Mouse (Mus musculus) forebrain, embryonic 14.5 days (tissue): ENCODE measurements around the gene Pla2g5. TPM values are rescaled to one million over a fixed set of nuclear protein-coding genes. Genes with fewer than 3 reads are reported as not detected.

Experiments
- ATAC-seq: fragments of 200-750 bp; cut with Nextera tagmentation; 2 replicates; pipeline ENCODE4 v1.8.0; 2017; ENCODE audit warnings: mild to moderate bottlenecking, moderate library complexity
- DNase-seq: peaks from one replicate; pipeline ENCODE4 v3.0.0-alpha.2; 2015; ENCODE audit warnings: low spot score
- H3K27ac ChIP-seq: fragments of 300-500 bp; sonication (generic); 2 replicates; pipeline ENCODE4 v1.5.1; 2014; ENCODE audit warnings: low read depth, mild to moderate bottlenecking, control low read depth, low read length, moderate library complexity
- H3K27me3 ChIP-seq: fragments of 300-500 bp; sonication (generic); replicated peaks from 2 replicates; pipeline ENCODE4 v1.6.1; 2014; ENCODE audit warnings: low read length, control low read depth, mixed read lengths; ENCODE audit not compliant: control insufficient read depth, insufficient read depth
- H3K36me3 ChIP-seq: fragments of 300-500 bp; sonication (generic); 2 replicates; pipeline ENCODE4 v1.6.1; 2014; ENCODE audit warnings: low read length, control low read depth; ENCODE audit not compliant: control insufficient read depth, insufficient read depth
- H3K4me1 ChIP-seq: fragments of 300-500 bp; sonication (generic); 2 replicates; pipeline ENCODE4 v1.6.1; 2014; ENCODE audit warnings: antibody characterized with exemption, low read length, control low read depth; ENCODE audit not compliant: control insufficient read depth, insufficient read depth
- H3K4me2 ChIP-seq: fragments of 300-500 bp; sonication (generic); 2 replicates; pipeline ENCODE4 v1.6.1; 2014; ENCODE audit warnings: mild to moderate bottlenecking, control low read depth, low read length
- H3K4me3 ChIP-seq: fragments of 300-500 bp; sonication (generic); 2 replicates; pipeline ENCODE4 v1.5.1; 2014; ENCODE audit warnings: low read depth, low read length, control low read depth
- H3K9ac ChIP-seq: fragments of 300-500 bp; sonication (generic); 2 replicates; pipeline ENCODE4 v1.6.1; 2014; ENCODE audit warnings: mild to moderate bottlenecking, low read length, control low read depth, moderate library complexity
- H3K9me3 ChIP-seq: fragments of 300-500 bp; sonication (generic); replicated peaks from 2 replicates; pipeline ENCODE4 v1.6.1; 2016; ENCODE audit warnings: low read length, control low read depth, mixed read lengths; ENCODE audit not compliant: control insufficient read depth
- WGBS: fragments of 180-500 bp; shearing (Covaris S2); extraction: QIAGEN DNeasy Blood & Tissue Kit; methylation state at CpG from one replicate; pipeline ENCODE4 v1.1.7; 2014; 5-methylcytosine and 5-hydroxymethylcytosine counted together
- polyA plus RNA-seq: library from polyadenylated mRNA; unstranded; fragments of >200 nt; fragmentation: Nextera tagmentation; extraction: Ambion mirVana; gene quantifications from 2 replicates; pipeline ENCODE4 v1.2.1, GENCODE M21; 2014

Pla2g5 gene
- polyA plus RNA-seq, 1 experiment from 2014 or later: 0.67 TPM

DNA sequence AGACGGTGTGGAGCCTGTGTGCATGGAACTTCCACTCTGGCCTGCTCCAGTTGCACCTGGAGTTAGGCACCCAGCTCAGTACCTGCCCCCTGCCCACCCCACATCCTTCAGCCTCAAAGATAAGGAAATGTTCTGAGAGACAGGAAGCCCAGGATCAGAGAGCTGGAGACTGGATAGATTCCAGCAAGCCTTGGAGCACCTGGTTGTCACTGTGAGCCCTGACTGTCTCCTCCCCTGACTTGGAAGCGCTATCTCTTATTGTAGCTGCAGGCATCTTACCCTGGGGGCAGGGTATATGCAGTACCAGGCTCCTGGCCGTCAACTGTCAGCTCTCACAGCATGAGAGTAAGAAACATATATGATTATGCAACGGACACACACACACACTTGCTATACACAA is 107.8 kb downstream of the Pla2g5 start:
- Histone ChIP-seq H3K27ac (no peak overlapping the region), H3K4me3 (no peak overlapping the region), H3K9ac (no peak overlapping the region), H3K36me3 (no peaks in the 10 kb centered on the region), H3K27me3 (no peaks in the 10 kb centered on the region), H3K4me2 (no peak overlapping the region), H3K9me3 (no peaks in the 10 kb centered on the region), H3K4me1 (no peaks in the 10 kb centered on the region)
- ATAC-seq: no peak
- WGBS: 69% methylated on average over 4 of the region's 4 CpGs
- no peak for DNase-seq

DNA sequence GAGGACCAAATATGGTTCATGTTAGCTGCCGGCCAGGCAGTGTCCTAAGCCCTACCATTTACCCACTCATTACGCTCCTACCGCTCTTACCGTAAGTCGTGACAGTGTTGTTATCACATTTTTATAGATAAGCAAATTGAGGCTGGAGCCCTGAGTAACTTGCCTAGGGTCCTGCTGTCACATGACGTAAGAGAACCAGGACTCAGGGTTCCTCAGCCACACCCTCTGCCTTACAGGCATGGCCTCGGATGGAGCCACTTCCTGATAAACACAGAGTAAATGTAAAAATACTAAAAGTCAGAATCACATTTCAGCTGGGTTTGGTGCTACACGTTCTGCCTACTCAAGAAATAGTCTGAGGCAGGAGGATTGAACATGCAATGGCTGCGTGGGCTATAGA is 108.8 kb downstream of the Pla2g5 start:
- Histone ChIP-seq H3K4me2 (no peak overlapping the region), H3K27me3 (no peaks in the 10 kb centered on the region), H3K36me3 (no peaks in the 10 kb centered on the region), H3K9me3 (no peaks in the 10 kb centered on the region), H3K27ac (no peak overlapping the region), H3K4me3 (no peak overlapping the region), H3K4me1 (no peaks in the 10 kb centered on the region), H3K9ac (no peak overlapping the region)
- WGBS: 88% methylated on average over 9 of the region's 9 CpGs
- DNase-seq (no peak), ATAC-seq (no peak)

DNA sequence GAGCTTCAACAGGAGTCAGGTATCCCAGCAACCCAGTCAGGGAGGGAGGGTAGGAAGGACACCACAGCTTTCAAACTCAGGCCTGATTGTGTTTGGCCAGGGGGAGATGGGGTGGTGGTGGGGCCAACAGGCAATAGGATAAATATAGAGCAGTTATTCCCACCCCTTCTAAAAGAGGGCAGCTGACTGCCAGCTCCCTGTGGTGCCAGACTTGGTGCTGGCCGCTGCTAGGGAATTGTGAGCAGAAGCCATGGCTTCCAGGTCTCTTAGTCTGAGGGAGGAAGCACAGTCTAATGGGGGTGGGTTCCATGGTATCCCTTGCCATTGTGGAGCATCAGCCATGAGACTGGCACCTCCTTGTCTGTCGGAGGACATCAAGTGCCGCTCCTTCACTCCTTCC is 109.7 kb downstream of the Pla2g5 start:
- H3K9me3 ChIP-seq: no peaks in the 10 kb centered on the region
- H3K36me3 ChIP-seq: no peaks in the 10 kb centered on the region
- no peak overlapping the region for H3K27ac ChIP-seq
- WGBS: 86% methylated on average over 3 of the region's 3 CpGs
- no peak overlapping the region for H3K4me3 ChIP-seq
- H3K4me1 ChIP-seq: no peaks in the 10 kb centered on the region
- no peak overlapping the region for H3K4me2 ChIP-seq
- H3K27me3 ChIP-seq: no peaks in the 10 kb centered on the region
- no peak overlapping the region for H3K9ac ChIP-seq
- ATAC-seq: no peak
- no peak for DNase-seq

DNA sequence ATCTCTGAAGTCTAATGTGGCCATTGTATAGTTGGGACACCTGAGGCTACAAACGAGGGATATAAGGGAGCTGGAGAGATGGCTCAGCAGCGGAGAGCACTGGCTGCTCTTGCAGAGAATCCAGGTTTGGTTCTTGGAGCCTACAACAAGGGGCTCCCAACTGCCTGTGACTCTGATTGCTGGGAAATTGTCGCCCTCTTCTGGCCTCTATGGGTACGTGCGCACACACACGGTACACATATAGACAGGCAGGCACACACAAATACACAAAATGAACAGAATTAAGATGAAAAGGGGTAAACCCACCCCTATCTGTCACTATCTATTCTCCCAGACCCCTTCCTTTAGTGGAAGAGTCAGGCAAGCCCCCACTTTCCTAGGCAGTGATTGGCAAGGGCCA is 110.7 kb downstream of the Pla2g5 start:
- 91% methylated on average over 6 of the region's 6 CpGs for WGBS
- ATAC-seq (no peak), DNase-seq (no peak)
- no peaks in the 10 kb centered on the region for H3K27me3 ChIP-seq
- H3K4me2 ChIP-seq: no peak overlapping the region
- no peaks in the 10 kb centered on the region for H3K9me3 ChIP-seq
- no peak overlapping the region for H3K9ac ChIP-seq
- no peaks in the 10 kb centered on the region for H3K4me1 ChIP-seq
- H3K4me3 ChIP-seq: no peak overlapping the region
- H3K36me3 ChIP-seq: no peaks in the 10 kb centered on the region
- no peak overlapping the region for H3K27ac ChIP-seq

Other genes starting within 250 kb of the Pla2g5 start
- 0.30 and 1.6 TPM in 2 replicates for gene Vwa5b1, start 227.6 kb downstream of the Pla2g5 start, polyA plus RNA-seq
- 0.28 and 0.41 TPM in 2 replicates for gene Pla2g2c, start 138.7 kb downstream of the Pla2g5 start, polyA plus RNA-seq
- 3.3 and 3.4 TPM in 2 replicates for gene Ubxn10, start 126.3 kb downstream of the Pla2g5 start, polyA plus RNA-seq
- gene Pla2g2f, start 105.9 kb downstream of the Pla2g5 start, polyA plus RNA-seq: 0.09 TPM in 1 of 2 replicates, not detected in the other
- gene Pla2g2d, start 87.7 kb downstream of the Pla2g5 start, polyA plus RNA-seq: 0.17 and 0.24 TPM in 2 replicates
- gene Gm13030, start 10.5 kb upstream of the Pla2g5 start, polyA plus RNA-seq: not detected in 2 replicates
- not detected in 2 replicates for gene Pla2g2e, start 14.5 kb upstream of the Pla2g5 start, polyA plus RNA-seq
- 2.3 and 2.4 TPM in 2 replicates for gene Otud3, start 50.5 kb upstream of the Pla2g5 start, polyA plus RNA-seq
- gene Rnf186, start 103.6 kb upstream of the Pla2g5 start, polyA plus RNA-seq: not detected in 2 replicates
- gene Tmco4, start 109.4 kb upstream of the Pla2g5 start, polyA plus RNA-seq: 0.68 and 0.70 TPM in 2 replicates
- gene Htr6, start 212.1 kb upstream of the Pla2g5 start, polyA plus RNA-seq: 0.30 TPM in 2 replicates
- 22.3 and 29.8 TPM in 2 replicates for gene Nbl1, start 229.5 kb upstream of the Pla2g5 start, polyA plus RNA-seq